Mouse (Mus musculus): ENCODE measurements around the gene Cbx5.

GRCm38 (mm10) chr15:103247078-103247781 lies 7.6 kb upstream of the Cbx5 start:
- TF ChIP-seq PAX5 (IDR thresholded peaks at IDR 0.05; ENCODE audit: low read length), result no peak
- no peak for TF ChIP-seq HCFC1 (IDR thresholded peaks at IDR 0.05; ENCODE audit: low read depth, low read length)

Data from CH12.LX (cell line).